In the genomic region with DNA sequence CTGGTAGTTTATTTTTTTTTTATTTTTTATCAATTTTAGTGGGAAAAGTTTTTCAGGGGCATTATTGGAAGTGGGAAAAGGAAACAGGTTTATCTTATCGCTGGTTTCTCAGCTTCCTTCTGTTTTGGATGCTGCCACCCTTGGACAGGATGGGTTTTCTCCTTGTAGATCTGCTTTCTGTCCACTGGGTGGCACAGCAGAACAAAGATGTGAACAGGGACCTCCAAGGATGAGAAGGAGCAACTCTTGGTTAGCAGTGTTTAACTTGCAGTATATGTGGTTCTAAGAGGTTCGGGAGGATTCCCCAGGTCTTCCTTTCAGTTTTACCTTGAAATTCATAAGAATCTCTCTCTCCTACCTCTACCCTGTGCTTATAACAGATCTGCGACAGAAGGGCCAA, we compare ENCODE assay signal across 8 mouse cellular contexts.
DNase-seq lines count a peak whose midpoint lies in the region; ATAC-seq and TF ChIP-seq lines count a peak whose summit lies in the region.
"Had no signal": no experiment of that assay in that cellular context is flagged by ENCODE, and none has a peak within 500 bp of the region (broad histone marks: within the 10 kb centered on the region; RNA-seq: fewer than 3 reads in every experiment).

No protein-coding gene starts in this region.

- WGBS in midbrain, embryonic 12.5 days, result 71% methylated on average over 3 of the region's 3 CpGs
- WGBS in midbrain, embryonic 10.5 days, result 63% methylated on average over 3 of the region's 3 CpGs
- 57% methylated on average over 3 of the region's 3 CpGs for WGBS in embryonic facial prominence, embryonic 14.5 days
- 75% methylated on average over 3 of the region's 3 CpGs for WGBS in neural tube, embryonic 14.5 days

- no peaks in the 10 kb centered on the region for H3K4me1 ChIP-seq in midbrain, embryonic 12.5 days
- H3K4me1 ChIP-seq in midbrain, embryonic 10.5 days, result no peaks in the 10 kb centered on the region
- no peaks in the 10 kb centered on the region for H3K4me1 ChIP-seq in embryonic facial prominence, embryonic 14.5 days (ENCODE audit: control insufficient read depth, insufficient read depth, low read length)
- no peaks in the 10 kb centered on the region for H3K4me1 ChIP-seq in neural tube, embryonic 14.5 days (ENCODE audit: control insufficient read depth, insufficient read depth, low read length)
- H3K4me1 ChIP-seq: lung, embryonic 15.5 days had no signal

- H3K4me3 ChIP-seq in midbrain, embryonic 12.5 days, result no peak overlapping the region
- no peak overlapping the region for H3K4me3 ChIP-seq in midbrain, embryonic 10.5 days
- no peak overlapping the region for H3K4me3 ChIP-seq in embryonic facial prominence, embryonic 14.5 days (ENCODE audit: low read depth, low read length)
- H3K4me3 ChIP-seq in neural tube, embryonic 14.5 days (ENCODE audit: low read depth, low read length), result no peak overlapping the region
- H3K4me3 ChIP-seq: lung, embryonic 15.5 days had no signal

- no peak overlapping the region for H3K27ac ChIP-seq in midbrain, embryonic 12.5 days (replicated peaks)
- H3K27ac ChIP-seq in midbrain, embryonic 10.5 days (replicated peaks), result no peak overlapping the region
- no peak overlapping the region for H3K27ac ChIP-seq in embryonic facial prominence, embryonic 14.5 days (replicated peaks; ENCODE audit: low read depth, low read length)
- no peak overlapping the region for H3K27ac ChIP-seq in neural tube, embryonic 14.5 days (ENCODE audit: low read depth, low read length)
- H3K27ac ChIP-seq: lung, embryonic 15.5 days had no signal

- H3K4me2 ChIP-seq in midbrain, embryonic 12.5 days (replicated peaks), result no peak overlapping the region
- H3K4me2 ChIP-seq in embryonic facial prominence, embryonic 14.5 days (ENCODE audit: low read depth, low read length), result no peak overlapping the region
- H3K4me2 ChIP-seq in neural tube, embryonic 14.5 days (ENCODE audit: low read depth, low read length), result no peak overlapping the region
- H3K4me2 ChIP-seq: lung, embryonic 15.5 days had no signal

- no peaks in the 10 kb centered on the region for H3K9me3 ChIP-seq in midbrain, embryonic 12.5 days
- no peaks in the 10 kb centered on the region for H3K9me3 ChIP-seq in midbrain, embryonic 10.5 days (replicated peaks)
- no peaks in the 10 kb centered on the region for H3K9me3 ChIP-seq in embryonic facial prominence, embryonic 14.5 days (ENCODE audit: control insufficient read depth, low read length)
- no peaks in the 10 kb centered on the region for H3K9me3 ChIP-seq in neural tube, embryonic 14.5 days (ENCODE audit: control insufficient read depth, low read length)
- H3K9me3 ChIP-seq: lung, embryonic 15.5 days had no signal

- no peaks in the 10 kb centered on the region for H3K27me3 ChIP-seq in midbrain, embryonic 12.5 days
- H3K27me3 ChIP-seq in midbrain, embryonic 10.5 days (ENCODE audit: low read depth, poor library complexity, severe bottlenecking), result no peaks in the 10 kb centered on the region
- no peaks in the 10 kb centered on the region for H3K27me3 ChIP-seq in embryonic facial prominence, embryonic 14.5 days (replicated peaks; ENCODE audit: control insufficient read depth, insufficient read depth, low read length)
- H3K27me3 ChIP-seq in neural tube, embryonic 14.5 days (ENCODE audit: control insufficient read depth, insufficient read depth, low read length), result no peaks in the 10 kb centered on the region
- H3K27me3 ChIP-seq: lung, embryonic 15.5 days had no signal

- H3K9ac ChIP-seq in midbrain, embryonic 12.5 days (replicated peaks), result no peak overlapping the region
- H3K9ac ChIP-seq in embryonic facial prominence, embryonic 14.5 days (ENCODE audit: low read depth, low read length), result no peak overlapping the region
- no peak overlapping the region for H3K9ac ChIP-seq in neural tube, embryonic 14.5 days (replicated peaks; ENCODE audit: low read depth, low read length)
- H3K9ac ChIP-seq: lung, embryonic 15.5 days had no signal

- DNase-seq in midbrain, embryonic 10.5 days (ENCODE audit: low spot score), result no peak
- DNase-seq in brain, embryonic 14.5 days (ENCODE audit: low read depth), result peak; percentile 87
- DNase-seq in embryonic facial prominence, embryonic 14.5 days (ENCODE audit: low spot score), result peak; percentile 73
- DNase-seq in kidney, postnatal 10 days, result peak; percentile 36
- no peak for DNase-seq in urinary bladder, adult 2 months (ENCODE audit: low spot score)

- TF ChIP-seq POLR2A in brain, embryonic 14.5 days (IDR thresholded peaks at IDR 0.05; ENCODE audit: borderline replicate concordance, extremely low read depth, insufficient read depth, insufficient read length, poor library complexity, severe bottlenecking), result no peak

- peak; percentile 83 for TF ChIP-seq CTCF in brain, embryonic 14.5 days (IDR thresholded peaks at IDR 0.05; ENCODE audit: borderline replicate concordance, extremely low read depth, insufficient read depth, insufficient read length)

- no peaks in the 10 kb centered on the region for H3K36me3 ChIP-seq in midbrain, embryonic 12.5 days
- H3K36me3 ChIP-seq in midbrain, embryonic 10.5 days, result no peaks in the 10 kb centered on the region
- H3K36me3 ChIP-seq in embryonic facial prominence, embryonic 14.5 days (ENCODE audit: control insufficient read depth, insufficient read depth, low read length), result no peaks in the 10 kb centered on the region
- no peaks in the 10 kb centered on the region for H3K36me3 ChIP-seq in neural tube, embryonic 14.5 days (ENCODE audit: control insufficient read depth, insufficient read depth, low read length)
- H3K36me3 ChIP-seq: lung, embryonic 15.5 days had no signal

- ATAC-seq in midbrain, embryonic 12.5 days (ENCODE audit: low FRiP score, low read depth), result peak; percentile 28
- peak; percentile 47; the same call in 1 of the 2 replicates for ATAC-seq in embryonic facial prominence, embryonic 14.5 days (ENCODE audit: low read depth)
- ATAC-seq in neural tube, embryonic 14.5 days (ENCODE audit: low read depth), result peak; percentile 73; the same call in 1 of the 2 replicates

Comparison
In these comparisons a context has a peak if more than half of its experiments do, and no peak if none do; other contexts are left out.
1. DNase-seq: peak in brain, embryonic 14.5 days (single experiment), embryonic facial prominence, embryonic 14.5 days (single experiment) and kidney, postnatal 10 days (single experiment); none in midbrain, embryonic 10.5 days (single experiment) and urinary bladder, adult 2 months (single experiment).
2. Peak in every context shown above with its lines, with median percentiles within 50 percentile points of each other: ATAC-seq.